Comparison of ENCODE assay signal across 7 mouse cellular contexts in genomic region chr16:18696074-18696819, GRCm38 (mm10).
DNase-seq lines count a peak whose midpoint lies in the region; ATAC-seq and TF ChIP-seq lines count a peak whose summit lies in the region.

No protein-coding gene starts in this region.

- ATAC-seq in embryonic facial prominence, embryonic 13.5 days (ENCODE audit: insufficient number of reproducible peaks, insufficient read depth, low FRiP score, low TSS enrichment, low read depth) = no peak
- peak; percentile 90 for ATAC-seq in kidney, embryonic 14.5 days (ENCODE audit: low FRiP score, low TSS enrichment)
- peak; percentile 81 for ATAC-seq in limb, embryonic 14.5 days (ENCODE audit: low FRiP score, low read depth)
- peak; percentile 75 for ATAC-seq in midbrain, postnatal 0 days (ENCODE audit: low FRiP score)

- peak; percentile 81 for TF ChIP-seq CTCF in midbrain, postnatal 0 days (IDR thresholded peaks at IDR 0.05)

- peak overlapping the region; percentile 48 for H3K4me2 ChIP-seq in embryonic facial prominence, embryonic 13.5 days
- peak overlapping the region; percentile 19; the same call in 1 of the 2 replicates for H3K4me2 ChIP-seq in kidney, embryonic 14.5 days (replicated peaks; ENCODE audit: low read depth, low read length)
- H3K4me2 ChIP-seq in limb, embryonic 14.5 days (replicated peaks; ENCODE audit: low read depth, low read length, severe bottlenecking) = 0 out of 2 replicates have a peak overlapping the region, but pooled peaks have one; percentile 23
- H3K4me2 ChIP-seq in midbrain, postnatal 0 days (ENCODE audit: low read depth, low read length, poor library complexity, severe bottlenecking) = no peak overlapping the region

- no peak overlapping the region for H3K27ac ChIP-seq in embryonic facial prominence, embryonic 13.5 days
- no peak overlapping the region for H3K27ac ChIP-seq in kidney, embryonic 14.5 days (ENCODE audit: low read depth, low read length)
- H3K27ac ChIP-seq in limb, embryonic 14.5 days (replicated peaks; ENCODE audit: low read depth, low read length) = no peak overlapping the region
- no peak overlapping the region for H3K27ac ChIP-seq in midbrain, postnatal 0 days (ENCODE audit: low read depth, low read length)

- WGBS in embryonic facial prominence, embryonic 13.5 days = 9% methylated on average over 20 of the region's 20 CpGs
- 12% methylated on average over 20 of the region's 20 CpGs for WGBS in kidney, embryonic 14.5 days
- 13% methylated on average over 20 of the region's 20 CpGs for WGBS in limb, embryonic 14.5 days
- 11% methylated on average over 20 of the region's 20 CpGs for WGBS in midbrain, postnatal 0 days

- H3K36me3 ChIP-seq in embryonic facial prominence, embryonic 13.5 days = no peaks in the 10 kb centered on the region
- no peaks in the 10 kb centered on the region for H3K36me3 ChIP-seq in kidney, embryonic 14.5 days (ENCODE audit: control insufficient read depth, insufficient read depth, low read length)
- H3K36me3 ChIP-seq in limb, embryonic 14.5 days (ENCODE audit: control insufficient read depth, insufficient read depth, low read length) = no peaks in the 10 kb centered on the region
- no peaks in the 10 kb centered on the region for H3K36me3 ChIP-seq in midbrain, postnatal 0 days (ENCODE audit: insufficient read depth, low read length)
- no peaks in the 10 kb centered on the region for H3K36me3 ChIP-seq in splenic B cell, adult 2 months (ENCODE audit: control insufficient read depth, insufficient read depth, low read length, poor library complexity, severe bottlenecking)

- TF ChIP-seq POLR2A in limb, embryonic 14.5 days (IDR thresholded peaks at IDR 0.05; ENCODE audit: borderline replicate concordance, extremely low read depth, insufficient read depth, insufficient read length) = no peak

- peak; percentile 89 to 93 for DNase-seq in adrenal gland, postnatal 36 days
- peak; percentile 52 to 78 for DNase-seq in heart, adult 9 months (ENCODE audit: low spot score in 2 of 2)
- DNase-seq in limb, embryonic 14.5 days (ENCODE audit: low spot score) = peak; percentile 68
- peak; percentile 70 for DNase-seq in midbrain, postnatal 0 days (ENCODE audit: low spot score)
- DNase-seq in splenic B cell, adult 2 months (ENCODE audit: low read depth, low spot score) = peak; percentile 20

- H3K4me1 ChIP-seq in embryonic facial prominence, embryonic 13.5 days = peaks cover 19% of the 10 kb centered on the region
- no peaks in the 10 kb centered on the region; the same call in 1 of the 2 replicates for H3K4me1 ChIP-seq in kidney, embryonic 14.5 days (ENCODE audit: control insufficient read depth, insufficient read depth, low read length)
- peaks cover 3% of the 10 kb centered on the region; the same call in 1 of the 2 replicates for H3K4me1 ChIP-seq in limb, embryonic 14.5 days (ENCODE audit: control insufficient read depth, insufficient read depth, low read length)
- H3K4me1 ChIP-seq in midbrain, postnatal 0 days (ENCODE audit: insufficient read depth, low read length) = no peaks in the 10 kb centered on the region

- no peaks in the 10 kb centered on the region for H3K27me3 ChIP-seq in embryonic facial prominence, embryonic 13.5 days
- no peaks in the 10 kb centered on the region for H3K27me3 ChIP-seq in kidney, embryonic 14.5 days (ENCODE audit: control insufficient read depth, insufficient read depth, low read length)
- H3K27me3 ChIP-seq in limb, embryonic 14.5 days (ENCODE audit: control insufficient read depth, insufficient read depth, low read length) = no peaks in the 10 kb centered on the region
- H3K27me3 ChIP-seq in midbrain, postnatal 0 days (ENCODE audit: insufficient read depth, low read length) = no peaks in the 10 kb centered on the region
- H3K27me3 ChIP-seq in splenic B cell, adult 2 months (ENCODE audit: control insufficient read depth, insufficient read depth, low read length, poor library complexity, severe bottlenecking) = no peaks in the 10 kb centered on the region

- H3K9ac ChIP-seq in embryonic facial prominence, embryonic 13.5 days = 0 out of 2 replicates have a peak overlapping the region, but pooled peaks have one; percentile 17
- H3K9ac ChIP-seq in kidney, embryonic 14.5 days (ENCODE audit: low read depth, low read length) = no peak overlapping the region
- H3K9ac ChIP-seq in limb, embryonic 14.5 days (ENCODE audit: low read depth, low read length, severe bottlenecking) = no peak overlapping the region
- no peak overlapping the region for H3K9ac ChIP-seq in midbrain, postnatal 0 days (replicated peaks; ENCODE audit: low read length, poor library complexity, severe bottlenecking)

- no peaks in the 10 kb centered on the region for H3K9me3 ChIP-seq in embryonic facial prominence, embryonic 13.5 days
- H3K9me3 ChIP-seq in kidney, embryonic 14.5 days (ENCODE audit: control insufficient read depth, low read length) = no peaks in the 10 kb centered on the region
- no peaks in the 10 kb centered on the region for H3K9me3 ChIP-seq in limb, embryonic 14.5 days (ENCODE audit: control insufficient read depth, low read length)
- H3K9me3 ChIP-seq in midbrain, postnatal 0 days (ENCODE audit: low read length) = no peaks in the 10 kb centered on the region

- H3K4me3 ChIP-seq in embryonic facial prominence, embryonic 13.5 days = 0 out of 2 replicates have a peak overlapping the region, but pooled peaks have one; percentile 8
- no peak overlapping the region for H3K4me3 ChIP-seq in kidney, embryonic 14.5 days (ENCODE audit: low read length)
- no peak overlapping the region for H3K4me3 ChIP-seq in limb, embryonic 14.5 days (replicated peaks; ENCODE audit: low read length)
- H3K4me3 ChIP-seq in midbrain, postnatal 0 days (ENCODE audit: low read depth, low read length) = no peak overlapping the region

Comparison
In these comparisons a context has a peak if more than half of its experiments do, and no peak if none do; other contexts are left out.
1. DNase-seq: peak in every context shown above with its lines; median percentile 91 in adrenal gland, postnatal 36 days; 70 in midbrain, postnatal 0 days; 68 in limb, embryonic 14.5 days; 65 in heart, adult 9 months; 20 in splenic B cell, adult 2 months.